Mouse (Mus musculus) liver, postnatal 0 days (tissue): ENCODE results near the gene Prkch.

Experiments
- CTCF ChIP-seq: sonication (generic); IDR thresholded peaks from 2 replicates; pipeline ENCODE4 v1.5.1; 2016; ENCODE audit warnings: antibody characterized with exemption, low read depth
- EP300 ChIP-seq: IDR thresholded peaks from 2 replicates; pipeline ENCODE4 v1.6.1; 2016; ENCODE audit warnings: antibody characterized with exemption, low read depth, mild to moderate bottlenecking

DNA sequence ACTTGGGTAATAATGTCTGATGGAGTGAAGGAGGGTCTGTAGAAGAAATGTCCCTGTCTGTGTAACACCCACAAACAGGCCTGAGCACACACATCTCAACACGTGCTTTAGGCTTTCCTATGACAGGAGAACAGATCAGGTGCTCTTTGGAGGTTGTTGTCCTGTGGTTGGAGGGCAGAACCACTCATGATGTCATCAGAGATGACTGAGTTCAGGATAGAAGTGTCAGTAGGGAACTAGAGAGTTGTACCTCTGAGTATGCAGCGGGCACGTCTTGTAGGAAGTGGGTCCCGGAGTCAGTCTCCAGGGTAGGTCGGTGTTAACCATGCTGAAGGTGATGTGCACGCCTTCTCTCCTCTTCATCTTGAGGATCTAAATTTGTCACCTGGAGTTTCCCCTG, 19.1 kb downstream of the Prkch start:
- TF ChIP-seq CTCF, result no peak
- no peak for TF ChIP-seq EP300
